In the genomic region with DNA sequence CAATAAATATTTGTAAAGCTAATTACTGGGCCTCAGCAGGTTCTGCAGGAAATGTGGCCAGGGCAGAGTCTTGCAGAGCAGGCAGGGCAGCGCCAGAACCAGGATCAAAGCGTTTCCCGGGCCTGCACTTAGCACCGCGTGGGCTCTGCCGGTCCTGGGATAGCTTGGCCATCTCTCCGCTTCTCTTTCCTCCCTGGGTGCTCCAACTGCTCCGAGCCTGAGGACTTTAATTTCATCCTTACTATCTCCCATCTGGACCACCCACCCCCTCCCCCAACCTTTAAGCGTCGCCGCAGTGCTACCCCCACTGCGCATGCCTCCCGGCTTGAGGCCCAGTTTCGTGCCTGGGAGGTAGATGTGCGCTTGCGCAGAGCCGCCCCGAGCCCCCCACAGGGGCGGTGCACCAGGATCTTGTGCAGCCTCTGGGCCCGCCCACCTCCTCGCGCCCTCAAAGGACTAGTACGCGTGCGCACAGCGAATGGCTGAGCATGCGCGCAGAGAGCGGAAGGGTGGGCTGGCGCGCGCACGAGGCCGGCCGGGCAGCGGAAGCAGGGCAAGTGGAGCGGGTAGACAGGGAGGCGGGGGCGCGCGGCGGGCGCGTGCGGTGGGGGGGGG, we compare ENCODE assay signal across 8 mouse cellular contexts. TPM values are rescaled to one million over a fixed set of nuclear protein-coding genes. Genes with fewer than 3 reads are reported as not detected.
A peak's percentile ranks its signal among the peaks of the same experiment; 100 is the strongest.
DNase-seq lines count a peak whose midpoint lies in the region; ATAC-seq lines count a peak whose summit lies in the region.

A gene (plus strand): TSS at position 553 of the 615 bp plus-strand sequence.

- H3K36me3 ChIP-seq in hindbrain, embryonic 11.5 days (ENCODE audit: control insufficient read depth, insufficient read depth, low read length), result no peaks in the 10 kb centered on the region

- H3K4me1 ChIP-seq in hindbrain, embryonic 11.5 days (replicated peaks; ENCODE audit: control insufficient read depth, insufficient read depth, low read length), result no peaks in the 10 kb centered on the region; the same call in 1 of the 2 replicates

- peak; percentile 100 for DNase-seq in Muller cell, postnatal 12 days (ENCODE audit: inconsistent ontology term)
- peak; percentile 100 for DNase-seq in cerebellum, adult 9-11 months
- peak; percentile 99 to 100 for DNase-seq in frontal cortex, adult 2 months (ENCODE audit: extremely low spot score in 1 of 2, low spot score in 1 of 2)
- DNase-seq in hindbrain, embryonic 11.5 days (ENCODE audit: low spot score), result peak; percentile 100
- DNase-seq in layer of hippocampus, postnatal 10 days (ENCODE audit: low spot score in 2 of 2), result peak; percentile 99 to 100
- peak; percentile 99 for DNase-seq in lung, postnatal 10 days
- DNase-seq in ovary, postnatal 36 days (ENCODE audit: low spot score), result peak; percentile 100
- DNase-seq in thymus, postnatal 25 days, result peak; percentile 100

- peak within 1 kb of the TSS; percentile 72 for H3K4me2 ChIP-seq in hindbrain, embryonic 11.5 days (replicated peaks; ENCODE audit: low read depth, low read length)

- peak within 1 kb of the TSS; percentile 83 for H3K9ac ChIP-seq in hindbrain, embryonic 11.5 days (ENCODE audit: low read depth, low read length)

- peak; percentile 94 for ATAC-seq in hindbrain, embryonic 11.5 days (ENCODE audit: low FRiP score)

- under 1% methylated on average over 38 of the region's 45 CpGs for WGBS in hindbrain, embryonic 11.5 days

- H3K27ac ChIP-seq in hindbrain, embryonic 11.5 days (ENCODE audit: low read depth, low read length), result peak within 1 kb of the TSS; percentile 98

- H3K4me3 ChIP-seq in hindbrain, embryonic 11.5 days (ENCODE audit: low read depth, low read length), result peak within 1 kb of the TSS; percentile 63

- H3K27me3 ChIP-seq in hindbrain, embryonic 11.5 days (ENCODE audit: control insufficient read depth, insufficient read depth, low read length), result no peaks in the 10 kb centered on the region

- H3K9me3 ChIP-seq in hindbrain, embryonic 11.5 days (ENCODE audit: control insufficient read depth, low read length), result no peaks in the 10 kb centered on the region

RNA-seq across cellular contexts. Expression of the gene that starts here (rescaled TPM):
- polyA plus RNA-seq in frontal cortex, adult 2 months (2012; rRNA removed), result 77.8 and 83.8 TPM in 2 replicates
- 142 and 146 TPM in 2 replicates for polyA plus RNA-seq in hindbrain, embryonic 11.5 days (2014; fragmentation: Nextera tagmentation; extraction: Ambion mirVana)
- 100 to 1,000 TPM; 122 to 123 TPM for total RNA-seq in layer of hippocampus, postnatal 10 days (2021)

Comparison
In these comparisons a context has a peak if more than half of its experiments do, and no peak if none do; other contexts are left out.
1. Peak in every context shown above with its lines: DNase-seq, ATAC-seq, H3K4me3 ChIP-seq and H3K27ac ChIP-seq.